Mouse (Mus musculus) hindbrain, embryonic 16.5 days (tissue): ENCODE measurements around the gene Hmgcs1. TPM values are rescaled to one million over a fixed set of nuclear protein-coding genes. Genes with fewer than 3 reads are reported as not detected.

Experiments
- ATAC-seq: fragments of 200-750 bp; cut with Nextera tagmentation; 2 replicates; pipeline ENCODE4 v1.8.0; 2017; ENCODE audit warnings: moderate TSS enrichment, moderate library complexity
- H3K27ac ChIP-seq: fragments of 300-500 bp; sonication (generic); 2 replicates; pipeline ENCODE4 v1.5.1; 2014; ENCODE audit warnings: low read depth, mild to moderate bottlenecking, control low read depth, low read length, moderate library complexity
- H3K27me3 ChIP-seq: fragments of 300-500 bp; sonication (generic); replicated peaks from 2 replicates; pipeline ENCODE4 v1.6.1; 2014; ENCODE audit warnings: low read length; ENCODE audit not compliant: control insufficient read depth, insufficient read depth
- H3K36me3 ChIP-seq: fragments of 300-500 bp; sonication (generic); 2 replicates; pipeline ENCODE4 v1.6.1; 2014; ENCODE audit warnings: mild to moderate bottlenecking, low read length, moderate library complexity, mixed read lengths; ENCODE audit not compliant: control insufficient read depth, insufficient read depth
- H3K4me1 ChIP-seq: fragments of 300-500 bp; sonication (generic); 2 replicates; pipeline ENCODE4 v1.6.1; 2014; ENCODE audit warnings: low read depth, low read length; ENCODE audit not compliant: control insufficient read depth, insufficient read depth
- H3K4me2 ChIP-seq: fragments of 300-500 bp; sonication (generic); 2 replicates; pipeline ENCODE4 v1.6.1; 2014; ENCODE audit warnings: mild to moderate bottlenecking, low read length, control low read depth, moderate library complexity
- H3K4me3 ChIP-seq: fragments of 300-500 bp; sonication (generic); 2 replicates; pipeline ENCODE4 v1.5.1; 2014; ENCODE audit warnings: mild to moderate bottlenecking, low read length, control low read depth, moderate library complexity
- H3K9ac ChIP-seq: fragments of 300-500 bp; sonication (generic); 2 replicates; pipeline ENCODE4 v1.6.1; 2014; ENCODE audit warnings: low read depth, mild to moderate bottlenecking, control low read depth, low read length, moderate library complexity
- H3K9me3 ChIP-seq: fragments of 300-500 bp; sonication (generic); 2 replicates; pipeline ENCODE4 v1.6.1; 2014; ENCODE audit warnings: mild to moderate bottlenecking, low read length, moderate library complexity; ENCODE audit not compliant: control insufficient read depth
- WGBS: fragments of 180-500 bp; shearing (Covaris S2); extraction: QIAGEN DNeasy Blood & Tissue Kit; methylation state at CpG from one replicate; pipeline ENCODE4 v1.1.7; 2014; 5-methylcytosine and 5-hydroxymethylcytosine counted together
- polyA plus RNA-seq: library from polyadenylated mRNA; unstranded; fragments of >200 nt; fragmentation: Nextera tagmentation; extraction: Ambion mirVana; gene quantifications from 2 replicates; pipeline ENCODE4 v1.2.1, GENCODE M21; 2015

Hmgcs1 gene
- polyA plus RNA-seq, 1 experiment from 2014 or later, result 577 TPM

GRCm38 (mm10) chr13:119729406-119729805 lies 39.2 kb downstream of the Hmgcs1 start:
- H3K4me1 ChIP-seq, result peaks cover 2% of the 10 kb centered on the region; the same call in 1 of the 2 replicates
- H3K27ac ChIP-seq, result no peak overlapping the region
- no peak overlapping the region for H3K4me2 ChIP-seq
- no peak overlapping the region for H3K4me3 ChIP-seq
- 94% methylated on average over 7 of the region's 7 CpGs for WGBS
- H3K9me3 ChIP-seq, result no peaks in the 10 kb centered on the region
- no peaks in the 10 kb centered on the region for H3K36me3 ChIP-seq
- H3K27me3 ChIP-seq, result no peaks in the 10 kb centered on the region
- no peak for ATAC-seq
- H3K9ac ChIP-seq, result no peak overlapping the region

GRCm38 (mm10) chr13:119731448-119731847 lies 41.3 kb downstream of the Hmgcs1 start:
- Histone ChIP-seq H3K27me3 (no peaks in the 10 kb centered on the region), H3K36me3 (no peaks in the 10 kb centered on the region), H3K9ac (no peak overlapping the region), H3K27ac (no peak overlapping the region), H3K4me2 (no peak overlapping the region), H3K4me3 (no peak overlapping the region), H3K4me1 (peaks cover 2% of the 10 kb centered on the region; the same call in 1 of the 2 replicates), H3K9me3 (no peaks in the 10 kb centered on the region)
- no peak; the same call in 1 of the 2 replicates for ATAC-seq
- WGBS, result 16% methylated on average over 6 of the region's 6 CpGs

DNA sequence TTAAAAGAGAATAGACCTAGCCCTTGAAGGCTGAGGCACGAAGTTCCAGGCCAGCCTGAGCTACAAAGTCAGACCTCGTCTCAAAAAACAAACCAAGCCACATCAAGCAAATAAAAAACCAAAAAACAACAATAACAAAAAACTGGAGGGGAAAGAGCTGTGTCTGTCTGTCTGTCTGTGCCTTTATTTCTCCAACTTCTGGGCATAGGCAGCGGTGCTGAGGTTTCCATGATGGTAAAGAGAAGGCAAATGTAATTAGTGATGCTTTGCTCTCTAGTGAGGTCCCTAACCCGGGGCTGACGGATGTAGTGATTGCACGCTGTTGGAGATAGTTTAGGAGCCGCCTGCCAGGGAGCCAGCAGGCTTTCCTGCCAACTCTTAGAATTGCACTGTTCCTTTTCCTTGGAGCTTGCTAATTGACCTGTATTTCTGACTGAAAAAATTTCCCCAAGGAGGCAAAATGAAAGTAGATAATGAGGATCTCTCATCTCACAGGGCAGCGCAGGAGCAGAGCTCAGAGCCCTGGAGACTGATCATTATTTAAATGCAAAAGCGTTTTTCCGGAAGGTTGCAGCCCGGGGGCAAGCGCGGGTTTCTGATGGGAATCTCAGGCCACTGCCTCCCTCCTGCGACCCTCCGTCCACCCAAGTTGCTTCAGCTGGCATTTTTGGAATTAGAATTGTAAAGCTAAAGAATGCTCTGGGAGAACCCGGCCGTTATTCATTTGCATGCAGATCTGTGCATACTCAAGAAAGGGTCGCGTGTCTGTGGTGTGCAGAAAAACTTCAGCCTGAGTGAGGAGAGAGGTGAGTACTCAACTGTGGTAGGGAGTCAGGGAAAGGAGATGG lies 51.4 kb downstream of the Hmgcs1 start:
- no peaks in the 10 kb centered on the region for H3K9me3 ChIP-seq
- peaks cover 11% of the 10 kb centered on the region for H3K4me1 ChIP-seq
- peak overlapping the region; percentile 22 for H3K4me3 ChIP-seq
- peak overlapping the region; percentile 39; the same call in 1 of the 2 replicates for H3K9ac ChIP-seq
- H3K27ac ChIP-seq, result peak overlapping the region; percentile 33
- peak; percentile 63 for ATAC-seq
- H3K4me2 ChIP-seq, result peak overlapping the region; percentile 52
- no peaks in the 10 kb centered on the region for H3K36me3 ChIP-seq
- no peaks in the 10 kb centered on the region for H3K27me3 ChIP-seq
- WGBS, result 4% methylated on average over 19 of the region's 19 CpGs

- 0 out of 2 replicates have a peak, but pooled peaks have one; percentile 24 for ATAC-seq
- H3K36me3 ChIP-seq, result no peaks in the 10 kb centered on the region
- no peaks in the 10 kb centered on the region for H3K9me3 ChIP-seq
- no peak overlapping the region for H3K4me2 ChIP-seq
- H3K4me1 ChIP-seq, result peaks cover 7% of the 10 kb centered on the region
- H3K4me3 ChIP-seq, result no peak overlapping the region
- no peak overlapping the region for H3K27ac ChIP-seq
- H3K9ac ChIP-seq, result no peak overlapping the region
- H3K27me3 ChIP-seq, result no peaks in the 10 kb centered on the region
- WGBS, result 84% methylated on average over 6 of the region's 6 CpGs
Measured at GRCm38 (mm10) chr13:119742711-119743415, 52.7 kb downstream of the Hmgcs1 start.

DNA sequence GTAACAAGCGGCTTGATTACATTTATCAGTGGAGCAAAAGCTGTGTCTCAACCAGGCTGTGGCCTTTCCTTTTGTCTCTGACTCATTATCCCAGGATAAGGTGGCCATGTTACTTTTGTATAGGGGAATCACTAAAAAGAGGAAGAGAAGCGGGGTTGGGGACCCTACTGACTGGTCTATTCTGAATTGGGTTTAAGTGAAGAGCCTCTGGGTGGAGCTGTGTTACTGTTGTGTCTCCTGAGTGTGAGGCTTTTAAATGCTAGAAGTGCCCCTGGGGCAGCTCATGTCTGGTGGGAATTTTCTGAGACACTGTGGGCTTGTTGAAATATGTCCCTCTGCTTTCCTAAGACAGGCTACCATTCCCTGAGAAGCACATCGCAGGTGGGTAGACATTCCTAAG lies 53.3 kb downstream of the Hmgcs1 start:
- H3K4me2 ChIP-seq, result no peak overlapping the region
- no peaks in the 10 kb centered on the region for H3K9me3 ChIP-seq
- no peak overlapping the region for H3K27ac ChIP-seq
- WGBS, result 83% methylated on average over 3 of the region's 3 CpGs
- ATAC-seq, result no peak
- H3K4me1 ChIP-seq, result peaks cover 7% of the 10 kb centered on the region
- no peaks in the 10 kb centered on the region for H3K36me3 ChIP-seq
- no peak overlapping the region for H3K4me3 ChIP-seq
- no peaks in the 10 kb centered on the region for H3K27me3 ChIP-seq
- no peak overlapping the region for H3K9ac ChIP-seq

DNA sequence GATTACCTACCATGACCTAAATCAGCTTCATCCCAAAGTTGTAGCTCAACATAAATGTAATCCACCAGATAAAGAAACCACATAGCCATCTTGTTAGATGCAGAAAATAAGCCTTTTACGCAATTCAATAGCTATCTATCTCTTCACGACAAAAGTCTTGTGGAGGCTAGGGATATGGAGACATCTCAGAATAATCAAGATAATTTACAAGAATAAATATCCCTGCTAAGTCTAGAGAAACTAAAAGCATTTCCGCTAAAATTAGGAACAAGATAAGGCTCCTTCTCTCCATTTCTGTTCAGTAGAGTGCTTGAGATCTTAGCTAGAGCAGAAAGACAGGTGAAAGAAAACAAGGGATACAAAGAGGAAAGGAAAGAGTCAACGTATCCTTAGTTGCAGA lies 56.8 kb downstream of the Hmgcs1 start:
- Histone ChIP-seq H3K4me3 (no peak overlapping the region), H3K4me2 (no peak overlapping the region), H3K9me3 (no peaks in the 10 kb centered on the region), H3K27me3 (no peaks in the 10 kb centered on the region), H3K27ac (no peak overlapping the region), H3K36me3 (no peaks in the 10 kb centered on the region), H3K9ac (no peak overlapping the region), H3K4me1 (peaks cover 1% of the 10 kb centered on the region)
- no peak for ATAC-seq
- WGBS, result 91% methylated on average over 4 of the region's 4 CpGs

- no peaks in the 10 kb centered on the region for H3K9me3 ChIP-seq
- ATAC-seq, result peak; percentile 34
- H3K4me2 ChIP-seq, result peak overlapping the region; percentile 90
- peaks cover 9% of the 10 kb centered on the region for H3K4me1 ChIP-seq
- H3K9ac ChIP-seq, result no peak overlapping the region
- no peaks in the 10 kb centered on the region for H3K36me3 ChIP-seq
- H3K27ac ChIP-seq, result peak overlapping the region; percentile 51; the same call in 1 of the 2 replicates
- H3K27me3 ChIP-seq, result no peaks in the 10 kb centered on the region
- H3K4me3 ChIP-seq, result no peak overlapping the region; the same call in 1 of the 2 replicates
- 38% methylated on average over 9 of the region's 9 CpGs for WGBS
Measured at GRCm38 (mm10) chr13:119753859-119754634, 63.9 kb downstream of the Hmgcs1 start.

- Histone ChIP-seq H3K4me3 (peak overlapping the region; percentile 70), H3K4me2 (peak overlapping the region; percentile 90), H3K9me3 (no peaks in the 10 kb centered on the region), H3K9ac (peak overlapping the region; percentile 88), H3K27ac (peak overlapping the region; percentile 88), H3K27me3 (no peaks in the 10 kb centered on the region), H3K36me3 (no peaks in the 10 kb centered on the region), H3K4me1 (peaks cover 9% of the 10 kb centered on the region)
- 21% methylated on average over 3 of the region's 3 CpGs for WGBS
- ATAC-seq, result no peak
Measured at GRCm38 (mm10) chr13:119754635-119755020, 64.4 kb downstream of the Hmgcs1 start.
